Mouse (Mus musculus): Measurements from ENCODE around the gene Mia2.
"Not testable (repeated sequence)": the region's sequence is repeated elsewhere in the genome, so short reads cannot be mapped to it uniquely, and the experiment has no call there.

The Mia2 gene

GRCm38 (mm10) chr12:59238434-59238833 is 142.8 kb downstream of the Mia2 start:
- DNase-seq (ENCODE audit: low spot score) = no peak

GRCm38 (mm10) chr12:59241031-59241430 is 145.4 kb downstream of the Mia2 start:
- not testable (repeated sequence) for DNase-seq (ENCODE audit: low spot score)
